Mouse (Mus musculus) bone marrow, adult 2 months (tissue): ENCODE results near the gene Sh3rf3. TPM values are rescaled to one million over a fixed set of nuclear protein-coding genes. Genes with fewer than 3 reads are reported as not detected.

Experiments
- H3K27ac ChIP-seq: fragments of 200-500 bp; 2 replicates; pipeline ENCODE4 v1.5.1; 2012; ENCODE audit warnings: low read depth, mild to moderate bottlenecking, control low read depth, inconsistent platforms, low read length; ENCODE audit not compliant: control insufficient read depth, poor library complexity, insufficient read depth
- H3K4me1 ChIP-seq: fragments of 200-500 bp; 2 replicates; pipeline ENCODE4 v1.6.1; 2011; ENCODE audit warnings: low read length; ENCODE audit not compliant: control insufficient read depth, insufficient read depth
- H3K4me3 ChIP-seq: fragments of 200-500 bp; replicated peaks from 2 replicates; pipeline ENCODE3; 2011; ENCODE audit warnings: mild to moderate bottlenecking, low read depth, low read length, control low read depth; ENCODE audit not compliant: control insufficient read depth
- CTCF ChIP-seq: fragments of 200-500 bp; IDR thresholded peaks from 2 replicates; pipeline ENCODE4 v1.5.1; 2011; ENCODE audit warnings: low read length, control low read depth; ENCODE audit not compliant: control insufficient read depth, insufficient read depth
- POLR2A ChIP-seq: fragments of 200-500 bp; IDR thresholded peaks from 2 replicates; pipeline ENCODE4 v1.6.1; 2011; ENCODE audit warnings: low read depth, mild to moderate bottlenecking, control low read depth, low read length, borderline replicate concordance; ENCODE audit not compliant: control insufficient read depth
- WGBS: fragments of 180-500 bp; shearing (Covaris S2); methylation state at CpG from one replicate; pipeline ENCODE4 v1.1.7; 2018; 5-methylcytosine and 5-hydroxymethylcytosine counted together
- polyA plus RNA-seq: library from polyadenylated mRNA; stranded (reverse); fragments of >200 nt; gene quantifications from 2 replicates; pipeline ENCODE4 v1.2.4, GENCODE M21; 2011; ENCODE audit warnings: low replicate concordance; ENCODE audit not compliant: missing spikeins, insufficient read depth, insufficient read length

Gene Sh3rf3
- polyA plus RNA-seq, 1 experiment: 0.27 TPM

GRCm38 (mm10) chr10:58867536-58867935 is 54.4 kb downstream of the Sh3rf3 start:
- no peaks in the 10 kb centered on the region for H3K4me1 ChIP-seq
- no peak for TF ChIP-seq POLR2A
- no peak for TF ChIP-seq CTCF
- H3K27ac ChIP-seq: no peak overlapping the region
- no peak overlapping the region for H3K4me3 ChIP-seq
- 63% methylated on average over 2 of the region's 2 CpGs for WGBS

GRCm38 (mm10) chr10:58869836-58870235 is 56.7 kb downstream of the Sh3rf3 start:
- 83% methylated on average over 1 of the region's 1 CpGs for WGBS
- Histone ChIP-seq H3K4me1 (no peaks in the 10 kb centered on the region), H3K4me3 (no peak overlapping the region), H3K27ac (no peak overlapping the region)
- TF ChIP-seq POLR2A: no peak
- no peak for TF ChIP-seq CTCF

- Histone ChIP-seq H3K4me3 (no peak overlapping the region), H3K4me1 (no peaks in the 10 kb centered on the region), H3K27ac (no peak overlapping the region)
- WGBS: 80% methylated on average over 10 of the region's 10 CpGs
- TF ChIP-seq CTCF: no peak
- TF ChIP-seq POLR2A: no peak
Measured at GRCm38 (mm10) chr10:58871149-58871820, 58.1 kb downstream of the Sh3rf3 start.

GRCm38 (mm10) chr10:58871821-58872577 is 58.8 kb downstream of the Sh3rf3 start:
- Histone ChIP-seq H3K4me3 (no peak overlapping the region), H3K4me1 (no peaks in the 10 kb centered on the region), H3K27ac (no peak overlapping the region)
- 65% methylated on average over 7 of the region's 7 CpGs for WGBS
- TF ChIP-seq CTCF (no peak), POLR2A (no peak)

GRCm38 (mm10) chr10:58877835-58878234 is 64.7 kb downstream of the Sh3rf3 start:
- H3K27ac ChIP-seq: no peak overlapping the region
- WGBS: 83% methylated on average over 4 of the region's 4 CpGs
- H3K4me1 ChIP-seq: no peaks in the 10 kb centered on the region
- no peak overlapping the region for H3K4me3 ChIP-seq
- TF ChIP-seq CTCF (no peak), POLR2A (no peak)

- no peak for TF ChIP-seq CTCF
- TF ChIP-seq POLR2A: no peak
- no peak overlapping the region for H3K4me3 ChIP-seq
- H3K4me1 ChIP-seq: no peaks in the 10 kb centered on the region
- H3K27ac ChIP-seq: no peak overlapping the region
- WGBS: 76% methylated on average over 4 of the region's 4 CpGs
Measured at GRCm38 (mm10) chr10:58878636-58879035, 65.5 kb downstream of the Sh3rf3 start.

GRCm38 (mm10) chr10:58882741-58883140 is 69.6 kb downstream of the Sh3rf3 start:
- WGBS: 71% methylated on average over 2 of the region's 2 CpGs
- no peak for TF ChIP-seq CTCF
- TF ChIP-seq POLR2A: no peak
- Histone ChIP-seq H3K4me3 (no peak overlapping the region), H3K27ac (no peak overlapping the region), H3K4me1 (no peaks in the 10 kb centered on the region)

- Histone ChIP-seq H3K27ac (no peak overlapping the region), H3K4me3 (no peak overlapping the region), H3K4me1 (no peaks in the 10 kb centered on the region)
- no peak for TF ChIP-seq CTCF
- 68% methylated on average over 5 of the region's 5 CpGs for WGBS
Measured at GRCm38 (mm10) chr10:58885351-58885750, 72.2 kb downstream of the Sh3rf3 start.
